Mouse (Mus musculus): ENCODE data around the gene Mterf2. TPM values are rescaled to one million over a fixed set of nuclear protein-coding genes. Genes with fewer than 3 reads are reported as not detected.
A peak's percentile ranks its signal among the peaks of the same experiment; 100 is the strongest.

Gene Mterf2
- total RNA-seq (2021) = 10 to 100 TPM in 1 of 2 experiments, 1 to 10 TPM in 1; 9.2 to 10.8 TPM

DNA sequence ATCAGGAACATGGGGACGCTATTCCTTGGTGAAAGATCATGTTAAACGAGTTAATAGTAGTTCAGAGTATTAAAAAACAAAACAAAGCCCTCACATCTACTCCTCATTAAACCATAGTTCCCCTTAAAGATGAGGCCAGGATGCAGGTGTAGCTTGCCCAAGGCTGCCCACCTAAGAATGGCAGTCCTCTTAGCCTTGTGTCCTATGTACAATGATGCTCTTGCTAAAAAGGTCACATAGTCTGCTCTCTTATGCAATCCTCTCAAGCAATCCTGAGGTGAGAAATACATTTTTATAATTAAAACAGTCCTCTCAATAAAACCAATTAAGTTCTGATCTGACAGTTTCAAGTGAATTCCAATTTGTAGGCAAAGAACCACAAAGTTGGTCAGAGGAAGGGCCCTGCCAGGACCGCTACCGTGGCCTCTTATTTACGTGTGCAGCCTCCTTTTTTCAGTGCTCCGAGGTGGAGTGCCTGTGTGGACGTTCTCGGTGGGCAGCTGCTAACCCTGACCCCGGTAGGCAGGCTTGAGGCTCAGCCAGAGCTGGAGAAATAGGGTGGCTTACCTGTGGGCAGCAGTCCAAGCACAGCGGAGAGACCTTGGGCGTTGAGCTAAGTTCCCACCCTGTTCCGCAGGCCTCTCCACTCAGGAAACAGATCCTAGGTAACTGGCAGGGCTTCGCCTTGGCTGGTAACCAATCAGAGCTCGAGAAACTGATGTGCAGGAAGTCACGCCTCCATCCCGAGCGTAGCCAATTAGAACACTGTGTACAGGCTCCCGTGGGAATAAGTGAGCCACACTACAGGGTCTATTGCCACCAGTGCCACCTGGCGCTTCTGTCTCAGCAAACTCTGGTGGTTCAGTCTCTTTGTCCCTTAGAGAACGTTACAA lies at the start of gene Mterf2:
Gene Mterf2, minus strand, starts transcription at position 633 of the 893 bp plus-strand sequence.
- peak; percentile 94 to 95 for DNase-seq
- intact Hi-C loops (cut with DNase I) = no loop called here

DNA sequence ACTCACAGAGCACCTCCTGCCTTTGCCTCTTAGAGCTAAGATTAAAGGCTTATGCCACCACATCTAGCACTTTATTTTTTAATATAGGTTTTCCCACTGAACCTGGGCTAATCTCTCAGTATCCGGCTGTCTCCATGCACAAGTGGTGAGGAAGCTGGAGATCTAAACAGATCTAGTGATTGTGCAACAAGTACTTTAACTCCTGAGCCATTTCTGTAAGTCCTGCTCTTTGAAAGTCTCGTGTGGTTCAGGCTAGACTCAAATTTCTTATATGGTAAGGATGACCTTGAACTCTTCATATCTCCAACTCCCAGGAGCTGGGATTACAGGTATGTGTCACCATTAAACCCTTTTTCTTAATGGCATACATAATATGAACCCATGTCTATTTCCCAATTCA lies 48.8 kb upstream of the Mterf2 start:
- intact Hi-C loops (cut with DNase I) = no loop called here
- DNase-seq = no peak

DNA sequence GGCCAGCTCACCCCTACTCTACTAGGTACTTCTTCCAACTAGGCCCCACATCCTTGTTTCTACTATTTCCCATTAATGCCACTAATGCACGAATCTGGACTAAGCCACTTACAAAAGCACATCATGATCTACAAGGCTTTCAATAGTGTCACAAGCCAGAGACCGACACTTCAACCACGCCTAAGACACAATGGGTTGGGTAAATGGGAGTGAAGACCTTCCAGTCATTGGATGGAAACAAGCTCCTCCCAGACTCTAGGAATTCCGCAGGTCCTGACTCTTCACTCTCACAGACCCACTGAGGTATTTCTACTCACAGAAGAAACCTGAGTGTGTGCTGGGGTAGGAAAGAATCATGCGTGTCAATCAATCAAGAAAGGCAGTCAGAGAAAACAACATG lies 37.5 kb upstream of the Mterf2 start:
- DNase-seq = no peak
- intact Hi-C loops (cut with DNase I) = no loop called here

- intact Hi-C loops (cut with DNase I) = no loop called here
- DNase-seq = no peak
Observed at GRCm38 (mm10) chr10:85164791-85165190, 37.0 kb upstream of the Mterf2 start.

- intact Hi-C loops (cut with DNase I) = no loop called here
- DNase-seq = peak; percentile 24 to 41
Observed at GRCm38 (mm10) chr10:85161745-85162351, 34.0 kb upstream of the Mterf2 start.

- intact Hi-C loops (cut with DNase I) = loop anchor here (10.0 kb wide), 1 partner anchor 465 kb away; no protein-coding TSS in a partner anchor
- DNase-seq = no peak
Observed at GRCm38 (mm10) chr10:85159989-85160619, 32.3 kb upstream of the Mterf2 start.

GRCm38 (mm10) chr10:85157451-85157850 lies 29.6 kb upstream of the Mterf2 start:
- no peak for DNase-seq
- intact Hi-C loops (cut with DNase I) = loop anchor here (10.0 kb wide), 1 partner anchor 467 kb away; no protein-coding TSS in a partner anchor

DNA sequence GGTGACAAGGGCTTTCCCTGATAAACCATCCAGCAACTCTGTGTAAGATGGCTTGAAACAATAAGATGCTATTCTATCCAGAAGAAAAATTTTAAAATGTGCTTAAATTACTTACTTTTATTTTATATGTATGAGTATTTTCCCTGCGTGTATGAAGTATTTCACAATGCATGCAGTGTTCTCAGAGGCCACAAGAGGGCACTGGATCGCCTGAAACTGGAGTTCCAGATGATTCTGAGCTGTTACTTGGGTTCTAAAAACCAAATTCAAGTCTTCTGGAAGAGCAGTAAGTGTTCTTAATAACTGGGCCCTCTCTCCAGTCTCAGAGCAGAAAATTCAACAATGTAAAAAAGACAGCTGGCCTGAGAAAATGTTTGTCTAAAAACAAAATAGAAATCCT lies 26.4 kb upstream of the Mterf2 start:
- intact Hi-C loops (cut with DNase I) = loop anchor here (10.0 kb wide), 1 partner anchor 471 kb away; no protein-coding TSS in a partner anchor
- peak; percentile 67 to 81 for DNase-seq

- intact Hi-C loops (cut with DNase I) = no loop called here
- no peak for DNase-seq
Observed at GRCm38 (mm10) chr10:85149226-85149625, 21.4 kb upstream of the Mterf2 start.

GRCm38 (mm10) chr10:85146282-85146681 lies 18.5 kb upstream of the Mterf2 start:
- intact Hi-C loops (cut with DNase I) = no loop called here
- no peak for DNase-seq

GRCm38 (mm10) chr10:85141465-85141864 lies 13.6 kb upstream of the Mterf2 start:
- intact Hi-C loops (cut with DNase I) = no loop called here
- DNase-seq = no peak

DNA sequence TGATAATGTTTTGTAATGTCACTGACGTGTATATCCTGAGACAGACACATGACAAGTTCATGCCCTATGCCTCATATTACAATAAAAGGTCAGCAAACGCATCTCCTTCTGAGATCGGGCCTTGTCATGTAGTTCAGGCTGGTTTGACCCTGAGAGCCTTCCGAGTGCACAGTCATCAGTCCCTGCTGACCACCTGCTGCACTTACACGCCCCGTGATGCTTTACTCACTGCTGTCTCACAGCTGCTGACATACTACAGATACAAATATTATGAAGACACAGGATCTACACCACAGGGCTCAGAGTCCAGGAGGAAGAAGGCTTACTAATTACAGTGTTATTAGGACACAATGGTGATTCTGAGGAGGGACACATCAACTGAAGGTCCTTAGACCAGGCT lies 8.7 kb upstream of the Mterf2 start:
- no peak for DNase-seq
- intact Hi-C loops (cut with DNase I) = no loop called here

DNA sequence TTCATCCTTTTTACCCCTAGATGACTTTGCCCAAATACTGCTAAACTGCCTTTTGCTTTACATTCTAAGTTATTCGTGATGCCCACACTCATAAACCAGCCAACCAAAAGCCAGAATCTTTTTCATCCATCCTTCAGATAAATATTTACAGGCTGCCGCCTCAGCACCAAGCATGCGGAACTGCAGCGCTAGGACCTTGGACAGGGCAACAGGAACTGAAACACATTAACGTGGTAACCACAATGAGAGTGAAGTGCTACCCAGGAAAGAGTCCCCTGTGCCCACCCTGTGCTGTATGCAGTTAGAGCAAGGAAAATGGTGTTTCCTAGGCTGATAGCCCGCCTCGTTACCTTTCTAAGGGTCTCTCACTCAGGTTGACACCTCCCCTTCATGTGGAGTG lies 626 bp upstream of the Mterf2 start:
- intact Hi-C loops (cut with DNase I) = no loop called here
- DNase-seq = peak; percentile 18 to 32

- intact Hi-C loops (cut with DNase I) = no loop called here
- DNase-seq = no peak
Observed at GRCm38 (mm10) chr10:85125184-85125583, 2.6 kb downstream of the Mterf2 start.

GRCm38 (mm10) chr10:85114409-85114808 lies 13.4 kb downstream of the Mterf2 start:
- DNase-seq = peak in 1 of 2 experiments; percentile 18
- intact Hi-C loops (cut with DNase I) = no loop called here

DNA sequence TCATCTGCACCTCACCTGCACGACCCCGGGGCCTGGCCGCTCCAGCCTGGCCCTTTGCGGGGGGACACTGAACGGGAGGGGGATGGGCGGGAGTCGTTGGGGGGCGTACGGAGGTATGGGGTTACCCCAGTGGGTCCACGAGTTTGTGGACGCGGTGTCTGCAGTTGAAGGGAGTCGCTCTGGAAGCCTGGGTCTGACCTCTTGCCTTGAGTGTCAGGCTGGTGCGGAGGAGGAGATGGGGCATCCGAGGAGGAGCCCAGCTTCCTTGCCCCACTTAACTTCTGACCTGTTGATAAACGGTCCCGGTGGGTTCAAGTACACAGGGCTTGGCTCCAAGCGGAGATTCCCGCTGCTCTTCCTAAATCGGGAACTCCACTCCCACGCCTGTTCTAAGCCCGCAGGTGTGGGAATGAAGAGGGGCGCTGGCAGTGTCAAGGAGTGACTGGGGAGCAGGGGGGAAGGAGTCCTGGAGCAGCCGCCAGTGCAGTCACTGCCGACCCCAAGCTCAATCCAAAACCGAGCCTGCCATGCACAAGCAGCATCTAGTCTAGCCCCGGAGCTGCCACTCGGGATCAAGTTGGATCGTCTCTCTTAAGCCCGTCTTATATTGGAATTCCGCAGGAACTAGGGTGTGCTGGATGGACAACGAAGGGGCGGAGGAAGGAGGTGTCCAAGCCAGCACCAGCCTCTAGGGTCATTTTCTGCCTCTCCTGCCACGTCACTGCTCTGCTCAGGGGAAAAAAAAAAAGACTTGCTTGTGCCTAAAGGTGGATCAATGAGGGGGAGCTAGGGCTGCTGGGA lies 24.5 kb downstream of the Mterf2 start:
- intact Hi-C loops (cut with DNase I) = loop anchor here (2.0 kb wide), 1 partner anchor 82 kb away; the partner anchor contains the start of gene Cry1
- peak; percentile 41 to 45 for DNase-seq

GRCm38 (mm10) chr10:85102247-85103084 lies 25.4 kb downstream of the Mterf2 start, which contains the start of the genes Fhl4 and Tmem263:
TSS of gene Fhl4 (minus strand) at chr10:85102495.
TSS of gene Tmem263 (plus strand) at chr10:85102627.
- peak; percentile 91 to 92 for DNase-seq
- intact Hi-C loops (cut with DNase I) = loop anchor here (2.0 kb wide), 1 partner anchor 82 kb away; the partner anchor contains the start of gene Cry1

- intact Hi-C loops (cut with DNase I) = loop anchor here (2.0 kb wide), 1 partner anchor 83 kb away; the partner anchor contains the start of gene Cry1
- no peak for DNase-seq
Observed at GRCm38 (mm10) chr10:85101841-85102240, 26.0 kb downstream of the Mterf2 start.

DNA sequence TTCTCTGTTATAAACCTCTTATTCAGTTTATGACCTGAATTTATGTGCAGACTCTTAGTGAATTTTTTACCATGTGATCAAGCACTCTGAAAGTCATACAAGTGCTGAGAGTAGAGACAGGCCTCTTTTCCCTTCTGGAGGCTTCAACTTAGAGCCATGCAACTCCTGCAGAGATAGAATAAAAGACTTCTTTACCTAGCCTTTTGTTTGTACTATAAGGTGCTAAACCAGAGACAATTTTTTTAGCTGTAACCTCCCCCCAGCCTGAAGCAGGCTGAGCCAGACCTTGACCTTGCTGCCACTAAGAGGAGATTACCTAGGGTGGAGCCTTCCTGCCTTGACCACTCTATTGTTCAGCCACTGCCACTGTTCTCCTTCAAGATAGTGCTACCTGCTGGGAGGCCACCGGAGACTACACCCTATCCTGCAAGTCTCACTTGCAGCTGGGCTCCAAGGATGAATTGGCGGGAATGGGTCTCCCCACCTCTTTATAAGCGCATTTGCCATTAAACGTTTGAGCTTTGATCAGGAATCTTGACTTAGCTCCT lies 56.1 kb downstream of the Mterf2 start:
- no peak for DNase-seq
- intact Hi-C loops (cut with DNase I) = no loop called here

Data from heart, postnatal 10 days (tissue).